Mouse (Mus musculus) granulocyte monocyte progenitor cell, adult 5-6 weeks (primary cell): Measurements from ENCODE around the gene Pipox. TPM values are rescaled to one million over a fixed set of nuclear protein-coding genes. Genes with fewer than 3 reads are reported as not detected.

ENCODE experiments used
- ATAC-seq: replicated peaks from 2 replicates; pipeline ENCODE4 v1.8.0; 2016; ENCODE audit warnings: mild to moderate bottlenecking, moderate TSS enrichment, inconsistent platforms; ENCODE audit not compliant: poor library complexity, severe bottlenecking
- total RNA-seq, 2 experiments: library from RNA; stranded (forward) in 1 of 2; stranded (reverse) in 1 of 2; fragments of 200-712, 200-1000 nt in 1 of 2; fragments of >200 nt in 1 of 2; fragmentation: Nextera tagmentation in 1 of 2; gene quantifications; 2 replicates each; pipeline ENCODE4 v1.2.3; 2014 to 2017

Gene Pipox
- total RNA-seq, 2 experiments from 2014 or later = 0.77 TPM; not detected in 1

GRCm38 (mm10) chr11:77885246-77885575 is 8.7 kb downstream of the Pipox start:
- no peak for ATAC-seq

- no peak for ATAC-seq
These were observed 9.2 kb downstream of the Pipox start for GRCm38 (mm10) chr11:77884524-77885245.

- ATAC-seq = no peak
These were observed 17.1 kb downstream of the Pipox start for GRCm38 (mm10) chr11:77876760-77877148.

DNA sequence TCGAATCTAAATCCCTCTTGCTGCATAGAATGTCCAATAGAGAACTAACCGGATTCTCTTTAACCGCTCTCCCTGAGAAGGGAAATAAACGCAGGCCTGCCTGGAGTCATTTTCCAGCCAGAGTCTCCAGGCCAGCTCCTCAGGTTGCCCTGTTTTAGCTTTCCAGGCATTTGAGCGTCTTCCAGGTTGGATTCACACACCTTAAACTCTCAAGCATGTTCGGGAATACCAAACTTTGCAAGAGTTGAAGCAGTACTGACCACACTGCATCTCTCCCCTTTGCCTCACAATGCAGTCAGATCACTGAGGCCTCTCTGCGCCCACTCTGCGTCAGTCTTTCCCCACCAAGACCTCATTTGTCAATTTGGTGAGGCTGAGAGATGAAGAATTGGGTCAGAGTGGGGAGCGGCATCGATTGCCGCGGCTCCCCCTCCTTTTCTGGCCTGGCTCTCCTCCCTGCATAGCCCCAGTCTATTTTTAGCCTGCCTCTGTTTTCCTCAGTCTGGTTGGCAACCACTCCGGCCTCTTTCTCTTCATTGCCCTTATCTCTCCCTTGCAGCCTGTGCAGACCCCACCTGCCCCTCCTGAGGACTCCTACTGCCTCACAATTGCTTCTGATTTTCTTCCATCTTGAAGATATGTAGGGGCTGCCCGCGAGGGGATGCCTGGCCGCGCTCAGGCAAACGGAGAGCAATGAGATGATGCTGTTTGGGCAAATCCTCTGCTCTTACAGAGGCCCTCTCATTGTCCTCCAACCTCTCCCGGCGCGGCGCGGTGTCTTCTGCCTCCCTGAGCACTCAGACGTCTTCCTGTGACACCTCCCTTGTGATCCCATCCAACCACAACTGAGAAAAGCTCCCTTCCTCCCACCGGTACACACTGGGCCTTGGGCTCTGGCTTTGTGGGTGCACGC is 17.8 kb downstream of the Pipox start:
- ATAC-seq = no peak

DNA sequence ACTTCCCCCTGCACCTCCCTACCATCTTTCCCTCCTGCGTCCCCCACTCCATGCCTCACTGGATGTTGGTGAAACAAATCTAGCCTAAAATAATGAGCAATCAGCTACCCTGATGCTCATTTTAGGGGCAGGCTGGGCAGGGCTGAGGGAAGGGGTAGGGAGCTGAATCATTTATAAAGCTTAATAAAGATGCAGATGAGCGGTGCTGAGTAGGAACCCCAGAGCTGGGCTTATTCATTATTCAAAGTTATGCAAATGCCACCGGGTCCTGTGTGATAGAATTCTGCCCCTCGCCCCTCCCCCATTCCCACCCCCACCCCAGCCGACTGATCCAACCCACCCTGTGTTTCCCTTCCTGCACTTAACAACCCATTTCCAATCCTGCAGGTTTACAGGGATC is 18.6 kb downstream of the Pipox start:
- no peak for ATAC-seq

GRCm38 (mm10) chr11:77874685-77875231 is 19.1 kb downstream of the Pipox start:
- ATAC-seq = no peak

GRCm38 (mm10) chr11:77873116-77873515 is 20.8 kb downstream of the Pipox start:
- peak; percentile 77 for ATAC-seq

DNA sequence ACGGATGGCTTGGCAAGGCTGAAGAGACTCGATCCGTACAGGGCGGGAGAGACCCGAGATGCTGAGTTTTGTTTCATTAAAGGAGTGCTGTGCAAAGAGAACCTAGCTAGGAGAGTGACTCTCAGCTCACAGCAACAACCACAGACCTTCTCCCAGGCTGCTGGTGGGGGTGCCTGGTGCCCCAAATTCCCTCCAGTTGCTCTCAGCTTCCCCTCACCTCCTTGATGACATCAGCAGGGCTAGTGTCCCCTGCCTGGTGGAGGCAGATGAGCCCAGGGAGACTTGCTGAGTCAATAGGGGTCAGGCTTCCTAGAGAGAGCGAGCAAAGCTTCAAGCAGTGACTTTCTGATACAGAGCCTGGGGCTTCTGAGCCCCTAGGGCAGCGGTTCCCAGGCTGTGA is 21.2 kb downstream of the Pipox start:
- peak; percentile 38 for ATAC-seq

DNA sequence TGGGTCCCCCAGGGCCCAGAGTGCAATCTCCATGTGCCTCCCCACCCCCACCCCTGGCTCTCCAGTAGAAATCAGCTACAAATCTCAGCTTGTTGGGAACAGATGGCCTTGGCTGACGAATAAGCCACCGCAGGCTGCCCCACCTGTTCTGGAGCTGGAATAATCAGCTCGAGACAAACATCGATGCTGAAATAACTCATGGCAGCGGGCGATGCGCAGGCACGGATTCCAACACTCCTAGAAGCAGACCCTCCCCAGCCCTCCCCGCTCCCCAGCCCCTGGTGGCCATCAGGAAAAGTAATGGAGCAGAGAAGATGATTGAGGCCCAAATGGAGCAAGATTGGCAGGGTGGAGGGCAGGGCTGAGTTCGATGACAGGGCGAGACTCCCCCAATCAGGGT is 21.7 kb downstream of the Pipox start:
- ATAC-seq = no peak

DNA sequence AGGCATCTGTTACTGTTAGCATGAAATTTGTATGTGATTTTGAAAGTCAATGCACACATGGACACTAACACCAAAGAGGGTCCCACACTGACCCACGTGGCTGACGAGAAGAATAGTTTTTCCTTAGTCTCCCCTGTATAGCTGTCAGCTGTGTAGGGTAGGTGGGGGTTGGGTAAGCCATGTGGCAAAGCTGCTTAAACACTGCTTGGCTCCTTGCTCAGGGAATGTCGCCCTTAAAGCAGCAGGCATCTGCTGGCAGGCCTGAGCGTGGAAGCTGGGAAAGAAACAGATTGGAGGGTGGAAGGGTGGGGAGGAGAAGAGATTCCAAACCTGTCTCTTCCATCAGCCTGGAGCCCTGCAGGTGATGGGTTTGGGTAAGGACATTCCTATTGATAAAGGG is 22.5 kb downstream of the Pipox start:
- no peak for ATAC-seq

DNA sequence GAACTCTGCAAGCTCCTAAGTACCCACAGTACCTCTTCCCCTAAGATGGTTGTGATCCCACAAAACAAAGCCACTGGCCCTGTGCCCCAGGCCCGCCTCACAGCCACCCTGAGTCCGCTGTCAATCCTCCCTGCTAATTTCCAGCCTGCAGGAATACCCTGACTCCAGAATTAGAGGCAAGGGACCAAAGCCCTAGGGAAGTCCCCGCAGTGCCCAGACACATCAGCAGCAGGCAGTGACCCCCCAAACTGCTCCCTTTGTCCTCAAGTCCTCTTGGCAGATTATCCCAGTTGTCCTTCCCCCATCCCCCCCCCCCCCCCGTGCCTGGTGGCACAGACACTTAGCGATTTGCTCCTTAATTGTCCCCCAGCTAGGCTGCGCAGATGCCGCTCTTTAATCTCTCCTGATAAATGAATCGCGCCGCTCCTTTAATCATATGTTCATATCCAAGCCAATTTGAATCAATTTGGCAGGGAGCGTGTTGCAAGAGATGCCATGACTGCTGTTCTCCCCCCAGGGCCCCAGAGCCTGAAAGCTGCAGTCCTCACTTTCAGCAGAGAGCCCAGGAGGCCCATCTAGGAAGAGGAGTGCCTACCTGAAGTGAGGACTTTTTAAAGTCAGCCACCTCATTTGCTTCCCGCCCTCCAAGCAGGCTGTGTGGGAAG is 26.3 kb downstream of the Pipox start:
- no peak for ATAC-seq

DNA sequence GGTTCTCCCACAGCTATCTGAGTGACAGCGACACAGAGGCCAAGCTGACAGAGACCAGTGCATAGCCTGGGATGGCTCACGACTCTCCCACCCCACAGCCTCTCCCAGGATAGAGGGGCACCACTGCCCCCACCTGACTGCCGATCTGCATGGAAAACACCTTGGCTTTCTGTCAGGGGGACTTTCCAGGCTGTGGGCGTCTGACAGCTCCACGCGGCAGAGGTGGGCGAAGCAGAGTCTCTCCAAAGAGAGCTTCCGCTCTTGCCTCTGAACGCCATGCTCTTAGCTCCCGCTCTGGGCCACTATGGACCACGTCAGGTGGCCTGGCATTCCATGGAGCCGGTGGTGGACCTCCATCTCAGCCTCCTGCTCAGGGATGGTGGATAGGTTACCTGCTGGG is 29.1 kb downstream of the Pipox start:
- ATAC-seq = no peak

GRCm38 (mm10) chr11:77862887-77863286 is 31.0 kb downstream of the Pipox start:
- ATAC-seq = no peak

DNA sequence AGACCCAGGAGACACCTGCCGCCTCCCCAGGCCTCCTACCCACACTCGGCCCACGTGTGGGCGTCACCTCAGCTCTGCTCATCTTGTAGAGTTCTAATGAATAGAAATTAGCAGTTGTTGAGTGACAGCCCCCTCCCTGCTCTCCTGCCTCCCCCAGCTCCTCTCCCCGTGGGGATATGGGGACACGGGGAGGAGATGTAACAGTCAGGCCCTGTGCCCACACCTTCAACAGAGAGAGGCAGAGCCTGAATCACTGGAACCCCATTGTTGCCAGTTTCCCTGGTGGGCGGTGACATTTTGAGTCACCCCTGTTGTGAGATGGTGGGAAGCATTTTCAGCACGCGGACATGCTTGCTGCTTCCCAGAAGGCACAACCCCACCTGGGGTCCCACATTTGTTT is 32.9 kb downstream of the Pipox start:
- ATAC-seq = no peak

DNA sequence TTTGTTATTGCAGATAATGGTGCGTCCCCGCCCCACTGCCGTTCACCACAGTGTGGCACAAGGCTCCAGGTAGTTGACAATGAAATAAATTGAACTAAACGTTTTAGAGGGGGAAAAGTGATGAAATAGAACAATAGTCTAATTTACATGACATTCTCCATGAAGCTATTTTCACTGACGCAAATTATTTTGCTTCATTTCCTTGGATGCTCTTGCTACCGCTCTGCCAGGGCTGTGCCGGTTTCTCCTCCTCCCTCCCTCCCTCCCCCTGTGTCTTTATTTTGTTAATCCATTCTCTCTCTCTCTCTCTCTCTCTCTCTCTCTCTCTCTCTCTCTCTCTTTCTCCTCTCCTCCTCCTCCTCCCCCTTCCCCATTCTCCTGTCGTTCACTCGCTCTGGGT is 35.3 kb downstream of the Pipox start:
- no peak for ATAC-seq

- no peak for ATAC-seq
These were observed 36.8 kb downstream of the Pipox start for GRCm38 (mm10) chr11:77857089-77857488.

DNA sequence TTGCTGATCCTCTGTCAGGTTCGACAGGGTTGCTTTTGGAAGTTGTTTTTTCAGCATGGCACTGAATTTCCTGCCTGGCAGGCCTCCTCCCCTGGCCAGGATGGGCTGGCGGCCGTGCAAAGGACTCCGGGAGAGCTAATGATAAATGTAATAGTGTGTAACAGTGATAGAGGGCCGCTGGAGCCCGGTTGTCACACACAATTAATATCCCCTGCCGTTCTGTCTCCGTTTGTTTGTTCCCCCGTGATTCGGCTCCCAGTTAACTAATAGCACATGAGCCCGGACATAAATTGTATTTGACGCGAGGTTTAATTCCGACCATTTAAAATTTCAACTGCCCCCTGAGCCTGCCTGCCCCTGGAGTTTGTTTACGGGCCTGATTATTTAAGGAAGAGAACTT is 38.5 kb downstream of the Pipox start:
- no peak for ATAC-seq

GRCm38 (mm10) chr11:77854641-77855040 is 39.3 kb downstream of the Pipox start:
- ATAC-seq = no peak

DNA sequence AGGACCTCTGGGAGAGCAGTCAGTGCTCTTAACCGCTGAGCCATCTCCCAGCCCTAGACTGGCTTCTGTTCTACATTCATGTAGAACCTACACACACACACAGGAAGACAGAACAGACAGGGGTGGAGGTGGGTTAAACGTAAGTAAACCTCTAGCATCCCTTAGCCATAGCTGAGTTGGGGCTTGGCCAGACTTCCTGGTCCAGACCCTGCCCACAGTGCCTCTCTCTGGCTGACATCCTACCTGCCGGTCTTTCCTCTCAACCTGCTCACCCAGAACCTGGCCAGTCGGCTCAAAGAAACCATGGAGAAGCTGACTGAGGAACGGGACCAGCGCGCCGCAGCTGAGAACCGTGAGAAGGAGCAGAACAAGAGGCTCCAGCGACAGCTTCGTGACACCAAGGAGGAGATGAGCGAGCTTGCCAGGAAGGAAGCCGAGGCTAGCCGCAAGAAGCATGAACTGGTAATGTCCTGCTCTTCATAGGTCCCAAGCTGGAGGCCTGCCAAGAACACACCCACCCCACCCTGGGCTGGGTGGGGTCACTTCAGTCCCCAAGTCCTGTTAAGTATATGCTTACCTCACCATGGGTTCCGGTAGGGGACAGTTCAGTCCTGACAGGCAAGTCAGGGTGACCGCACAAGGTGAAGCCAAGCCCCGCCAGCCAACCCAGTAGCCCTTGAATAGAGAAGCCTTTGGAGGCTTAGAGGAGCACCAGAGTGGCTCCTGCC is 40.8 kb downstream of the Pipox start:
- ATAC-seq = no peak

DNA sequence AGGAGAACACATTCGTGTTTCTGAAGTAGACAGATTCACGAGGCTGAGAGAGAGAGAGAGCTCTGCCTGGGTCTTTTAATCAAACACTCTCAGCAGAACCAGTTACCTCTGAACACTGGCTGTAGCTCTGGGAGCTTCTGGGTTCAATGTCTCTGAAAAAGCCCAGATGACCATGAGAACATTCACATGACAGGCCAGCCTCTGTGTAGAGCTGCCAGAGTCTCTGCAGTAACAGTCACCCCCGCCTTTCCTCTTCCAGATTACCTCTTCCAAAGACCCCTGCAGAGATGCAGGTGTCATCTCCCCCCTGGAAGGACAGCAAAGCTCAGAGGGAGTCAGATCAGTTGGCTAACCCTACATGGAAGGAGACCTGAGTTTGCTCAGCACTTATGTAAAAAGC is 41.7 kb downstream of the Pipox start:
- no peak for ATAC-seq
